Mouse (Mus musculus): ENCODE data around the gene Mast4.

GRCm38 (mm10) chr13:103308296-103308695 lies 26.0 kb downstream of the Mast4 start:
- TF ChIP-seq CTCF (IDR thresholded peaks at IDR 0.05; ENCODE audit: low read depth, low read length) (no peak), POLR2A (IDR thresholded peaks at IDR 0.05; ENCODE audit: extremely low read depth, insufficient read depth, low read length) (no peak)
